Mouse (Mus musculus): ENCODE data around the gene Gm48551. TPM values are rescaled to one million over a fixed set of nuclear protein-coding genes. Genes with fewer than 3 reads are reported as not detected.

The Gm48551 gene
- polyA plus RNA-seq, 1 experiment from 2014 or later: 3.8 TPM

DNA sequence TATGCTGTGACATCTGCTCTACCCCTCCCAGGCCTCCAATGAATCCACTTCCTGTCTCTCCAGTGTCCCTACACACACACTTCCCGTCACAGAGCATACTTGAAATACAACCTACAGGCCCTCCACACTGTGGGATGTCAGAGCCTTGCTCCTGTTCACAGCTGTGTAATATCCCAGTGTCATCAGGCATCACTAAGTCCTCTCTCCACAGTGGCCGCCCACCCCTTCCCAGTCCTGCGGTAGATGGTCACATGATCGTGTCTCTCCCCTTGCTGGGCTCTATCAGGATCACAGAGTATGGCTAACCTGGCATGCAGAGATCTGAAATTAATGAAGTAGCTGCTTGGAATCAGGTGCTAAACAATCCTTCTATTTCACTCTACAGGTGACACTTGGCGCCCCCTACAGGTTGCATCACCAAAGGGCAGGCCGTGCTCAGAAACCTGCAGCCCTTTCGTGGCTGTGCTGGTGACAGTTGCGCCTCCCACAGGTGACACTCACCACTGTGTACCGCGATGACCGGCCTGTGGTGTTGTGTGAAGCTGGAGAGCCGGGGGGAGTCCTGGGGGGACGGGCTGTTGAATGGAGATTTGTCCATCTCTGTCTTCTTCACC lies 21.4 kb downstream of the Gm48551 start:
- WGBS: 53% methylated on average over 13 of the region's 13 CpGs
- Histone ChIP-seq H3K36me3 (ENCODE audit: control insufficient read depth, insufficient read depth, low read length) (peaks cover 33% of the 10 kb centered on the region; the same call in 1 of the 2 replicates), H3K27me3 (ENCODE audit: control insufficient read depth, insufficient read depth, low read length) (0 out of 2 replicates have a peak, but pooled peaks cover under 1% of the 10 kb centered on the region), H3K4me2 (replicated peaks; ENCODE audit: low read depth, low read length) (no peak overlapping the region), H3K4me1 (ENCODE audit: control insufficient read depth, insufficient read depth, low read length) (peaks cover 74% of the 10 kb centered on the region), H3K9me3 (ENCODE audit: control insufficient read depth, low read length) (no peaks in the 10 kb centered on the region), H3K4me3 (ENCODE audit: low read length) (no peak overlapping the region), H3K27ac (ENCODE audit: low read depth, low read length) (no peak overlapping the region), H3K9ac (ENCODE audit: low read depth, low read length) (no peak overlapping the region)
- no peak for ATAC-seq (ENCODE audit: low FRiP score, low TSS enrichment)

DNA sequence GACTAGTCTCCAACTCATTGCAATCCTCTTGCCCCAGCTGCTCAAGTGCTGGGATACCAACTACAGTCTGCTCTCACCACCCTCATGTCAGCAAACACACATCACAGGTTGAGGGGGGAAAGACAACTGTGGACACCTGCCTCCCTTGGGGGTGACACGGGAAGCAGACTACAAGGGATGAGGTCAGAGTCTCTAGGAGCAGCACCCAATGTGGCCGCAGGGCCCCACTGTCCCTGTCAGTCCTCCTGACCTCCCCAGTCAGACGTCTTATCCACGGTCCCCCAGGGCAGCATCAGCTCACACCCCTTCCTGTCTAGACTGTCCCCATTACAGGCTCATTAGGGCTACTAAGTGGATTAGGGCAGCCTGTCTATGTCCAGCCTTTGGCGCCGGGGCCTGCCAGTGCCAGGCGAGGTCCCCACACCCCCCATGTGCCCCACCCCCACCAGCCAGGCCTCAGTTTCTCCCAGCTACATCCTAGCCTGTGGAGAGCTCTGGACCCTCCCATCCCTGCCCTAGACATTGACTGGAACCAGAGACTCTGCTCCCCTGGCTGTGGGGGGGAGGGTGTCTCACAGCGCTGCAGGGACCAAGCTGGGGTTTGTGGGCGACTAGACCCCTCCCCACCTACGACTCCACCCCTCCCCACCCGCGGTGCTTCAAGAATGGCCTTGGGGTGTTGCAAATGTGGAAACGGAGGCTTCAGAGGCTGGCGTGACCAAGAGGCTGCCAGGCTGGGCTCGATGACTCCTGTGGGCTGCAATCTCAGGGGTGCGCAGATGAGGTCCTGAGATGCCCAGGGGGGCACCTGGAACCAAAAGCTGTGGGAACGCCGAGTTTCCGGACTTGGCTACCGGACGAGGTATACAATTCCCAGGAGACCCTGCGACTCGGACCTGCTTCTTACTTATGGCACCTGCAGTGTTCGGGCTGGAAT lies 22.5 kb downstream of the Gm48551 start:
- peaks cover 74% of the 10 kb centered on the region for H3K4me1 ChIP-seq (ENCODE audit: control insufficient read depth, insufficient read depth, low read length)
- WGBS: 38% methylated on average over 24 of the region's 24 CpGs
- H3K36me3 ChIP-seq (ENCODE audit: control insufficient read depth, insufficient read depth, low read length): peaks cover 33% of the 10 kb centered on the region; the same call in 1 of the 2 replicates
- ATAC-seq (ENCODE audit: low FRiP score, low TSS enrichment): no peak
- H3K4me2 ChIP-seq (replicated peaks; ENCODE audit: low read depth, low read length): peak overlapping the region; percentile 25
- H3K4me3 ChIP-seq (ENCODE audit: low read length): peak overlapping the region; percentile 16
- 0 out of 2 replicates have a peak overlapping the region, but pooled peaks have one; percentile 24 for H3K27ac ChIP-seq (ENCODE audit: low read depth, low read length)
- H3K9ac ChIP-seq (ENCODE audit: low read depth, low read length): no peak overlapping the region
- no peaks in the 10 kb centered on the region for H3K27me3 ChIP-seq (ENCODE audit: control insufficient read depth, insufficient read depth, low read length)
- H3K9me3 ChIP-seq (ENCODE audit: control insufficient read depth, low read length): no peaks in the 10 kb centered on the region

DNA sequence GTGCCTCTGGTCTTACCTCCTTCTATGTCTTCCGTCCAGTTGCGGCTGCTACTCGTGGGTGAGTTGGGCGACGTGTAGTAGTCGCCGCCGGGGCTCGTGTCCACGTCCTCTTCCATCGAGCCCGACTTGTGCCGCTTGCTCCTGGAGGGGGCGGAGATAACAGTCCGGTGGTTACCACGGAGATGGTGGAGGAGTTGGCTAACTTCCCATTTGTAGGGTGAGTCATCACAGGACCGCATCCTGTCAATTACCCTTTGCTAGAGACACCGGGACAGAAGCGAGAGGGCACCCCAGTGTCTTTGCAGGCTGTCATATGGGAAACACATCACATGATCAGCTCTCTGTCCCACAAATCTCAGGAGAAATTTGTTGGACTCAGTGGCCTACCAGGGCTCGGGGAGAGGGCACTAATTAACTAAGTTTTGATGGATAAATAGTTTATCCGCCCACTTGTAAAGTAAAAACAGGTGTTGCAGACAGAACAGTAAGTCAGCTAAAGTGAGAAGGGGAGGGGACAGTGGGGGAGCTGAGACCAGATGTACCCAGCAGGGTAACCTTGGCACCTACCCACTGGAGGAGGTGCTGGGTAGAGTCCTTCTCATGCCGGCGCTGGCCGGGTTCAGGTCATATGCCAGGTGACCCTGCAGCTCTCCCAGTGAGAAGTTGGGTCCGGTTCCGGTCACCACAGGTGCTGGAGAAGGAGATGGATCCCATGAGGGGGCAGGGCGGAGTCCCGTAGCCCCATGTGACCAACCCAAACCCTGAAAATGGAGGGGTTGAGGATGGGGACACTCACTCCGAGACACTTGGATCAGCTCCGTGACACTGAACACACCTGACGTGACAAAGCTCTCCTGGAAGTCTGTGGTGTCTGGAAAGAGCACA lies 23.5 kb downstream of the Gm48551 start:
- peak overlapping the region; percentile 16 for H3K4me3 ChIP-seq (ENCODE audit: low read length)
- H3K9me3 ChIP-seq (ENCODE audit: control insufficient read depth, low read length): no peaks in the 10 kb centered on the region
- 24% methylated on average over 31 of the region's 31 CpGs for WGBS
- H3K9ac ChIP-seq (ENCODE audit: low read depth, low read length): no peak overlapping the region
- H3K4me2 ChIP-seq (replicated peaks; ENCODE audit: low read depth, low read length): peak overlapping the region; percentile 25
- H3K27me3 ChIP-seq (ENCODE audit: control insufficient read depth, insufficient read depth, low read length): no peaks in the 10 kb centered on the region
- peaks cover 74% of the 10 kb centered on the region for H3K4me1 ChIP-seq (ENCODE audit: control insufficient read depth, insufficient read depth, low read length)
- H3K27ac ChIP-seq (ENCODE audit: low read depth, low read length): peak overlapping the region; percentile 19; the same call in 1 of the 2 replicates
- H3K36me3 ChIP-seq (ENCODE audit: control insufficient read depth, insufficient read depth, low read length): peaks cover 34% of the 10 kb centered on the region; the same call in 1 of the 2 replicates
- peak; percentile 7; the same call in 1 of the 2 replicates for ATAC-seq (ENCODE audit: low FRiP score, low TSS enrichment)

DNA sequence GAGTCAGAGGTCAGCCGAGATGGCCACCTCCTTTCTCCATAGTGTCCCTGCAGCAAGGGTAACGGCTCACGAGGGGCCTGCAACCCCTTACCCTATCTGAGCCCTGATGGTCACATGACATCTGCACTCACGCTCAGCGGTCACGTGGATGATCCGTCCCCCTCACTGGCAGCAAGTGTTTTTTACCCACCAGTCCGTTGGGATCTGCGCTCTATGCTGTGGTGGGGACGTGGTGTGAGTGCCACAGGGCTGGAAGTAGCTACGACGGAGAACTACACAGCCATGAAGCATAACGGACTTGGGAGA lies 24.1 kb downstream of the Gm48551 start:
- peaks cover 30% of the 10 kb centered on the region; the same call in 1 of the 2 replicates for H3K36me3 ChIP-seq (ENCODE audit: control insufficient read depth, insufficient read depth, low read length)
- no peaks in the 10 kb centered on the region for H3K9me3 ChIP-seq (ENCODE audit: control insufficient read depth, low read length)
- H3K27me3 ChIP-seq (ENCODE audit: control insufficient read depth, insufficient read depth, low read length): no peaks in the 10 kb centered on the region
- ATAC-seq (ENCODE audit: low FRiP score, low TSS enrichment): no peak
- no peak overlapping the region for H3K4me3 ChIP-seq (ENCODE audit: low read length)
- WGBS: 56% methylated on average over 13 of the region's 13 CpGs
- no peak overlapping the region for H3K4me2 ChIP-seq (replicated peaks; ENCODE audit: low read depth, low read length)
- no peak overlapping the region for H3K9ac ChIP-seq (ENCODE audit: low read depth, low read length)
- H3K4me1 ChIP-seq (ENCODE audit: control insufficient read depth, insufficient read depth, low read length): peaks cover 73% of the 10 kb centered on the region
- peak overlapping the region; percentile 19; the same call in 1 of the 2 replicates for H3K27ac ChIP-seq (ENCODE audit: low read depth, low read length)

DNA sequence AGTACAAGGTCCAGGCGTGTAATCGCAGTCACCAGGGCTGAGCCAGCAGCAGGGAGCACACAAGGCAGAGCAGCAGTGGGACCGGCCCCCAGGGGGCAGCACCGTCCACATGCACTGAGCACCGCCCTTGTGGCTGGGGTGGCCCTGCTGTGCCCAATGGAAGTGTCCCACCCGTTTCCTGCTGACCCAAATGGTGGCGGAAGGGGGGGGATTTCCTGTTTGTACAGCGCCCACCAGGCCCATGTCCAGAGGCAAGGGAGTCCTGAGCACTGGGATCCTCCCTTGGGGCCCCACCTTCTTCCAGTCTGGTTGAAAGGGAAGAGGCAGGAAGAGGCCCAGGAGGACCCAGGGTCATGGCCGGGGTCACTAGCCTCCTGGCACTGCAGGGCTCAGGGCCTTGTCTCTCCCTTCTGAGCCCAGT lies 24.6 kb downstream of the Gm48551 start:
- Histone ChIP-seq H3K9ac (ENCODE audit: low read depth, low read length) (no peak overlapping the region), H3K27me3 (ENCODE audit: control insufficient read depth, insufficient read depth, low read length) (no peaks in the 10 kb centered on the region), H3K4me1 (ENCODE audit: control insufficient read depth, insufficient read depth, low read length) (peaks cover 75% of the 10 kb centered on the region), H3K4me3 (ENCODE audit: low read length) (no peak overlapping the region), H3K4me2 (replicated peaks; ENCODE audit: low read depth, low read length) (no peak overlapping the region), H3K9me3 (ENCODE audit: control insufficient read depth, low read length) (no peaks in the 10 kb centered on the region), H3K36me3 (ENCODE audit: control insufficient read depth, insufficient read depth, low read length) (peaks cover 25% of the 10 kb centered on the region; the same call in 1 of the 2 replicates), H3K27ac (ENCODE audit: low read depth, low read length) (peak overlapping the region; percentile 13; the same call in 1 of the 2 replicates)
- peak; percentile 58 for ATAC-seq (ENCODE audit: low FRiP score, low TSS enrichment)
- WGBS: 15% methylated on average over 8 of the region's 9 CpGs

DNA sequence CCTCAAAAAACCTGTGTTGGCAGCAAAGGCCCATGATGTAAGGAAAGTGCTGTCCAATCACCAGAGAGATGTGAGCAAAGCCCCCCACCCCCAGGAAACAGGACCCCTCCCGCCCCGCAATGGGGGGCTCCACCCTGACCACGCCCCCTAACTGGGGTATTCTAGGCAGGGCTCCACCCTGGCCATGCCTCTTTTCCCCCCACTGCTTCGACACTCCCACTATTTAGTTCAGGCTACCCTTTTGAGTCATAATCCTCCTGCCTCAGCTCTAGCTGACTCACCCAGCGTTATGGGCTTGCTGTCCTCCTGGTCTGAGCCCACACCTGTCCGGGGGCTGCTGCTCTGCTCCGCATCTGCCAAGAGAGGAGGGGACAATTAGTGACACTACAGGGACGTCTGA lies 25.1 kb downstream of the Gm48551 start:
- peak; percentile 2; the same call in 1 of the 2 replicates for ATAC-seq (ENCODE audit: low FRiP score, low TSS enrichment)
- Histone ChIP-seq H3K4me2 (replicated peaks; ENCODE audit: low read depth, low read length) (peak overlapping the region; percentile 24; the same call in 1 of the 2 replicates), H3K27me3 (ENCODE audit: control insufficient read depth, insufficient read depth, low read length) (no peaks in the 10 kb centered on the region), H3K9ac (ENCODE audit: low read depth, low read length) (no peak overlapping the region), H3K4me1 (ENCODE audit: control insufficient read depth, insufficient read depth, low read length) (peaks cover 76% of the 10 kb centered on the region), H3K36me3 (ENCODE audit: control insufficient read depth, insufficient read depth, low read length) (peaks cover 22% of the 10 kb centered on the region; the same call in 1 of the 2 replicates), H3K4me3 (ENCODE audit: low read length) (peak overlapping the region; percentile 9; the same call in 1 of the 2 replicates), H3K9me3 (ENCODE audit: control insufficient read depth, low read length) (no peaks in the 10 kb centered on the region), H3K27ac (ENCODE audit: low read depth, low read length) (peak overlapping the region; percentile 32; the same call in 1 of the 2 replicates)
- WGBS: 25% methylated on average over 8 of the region's 8 CpGs

DNA sequence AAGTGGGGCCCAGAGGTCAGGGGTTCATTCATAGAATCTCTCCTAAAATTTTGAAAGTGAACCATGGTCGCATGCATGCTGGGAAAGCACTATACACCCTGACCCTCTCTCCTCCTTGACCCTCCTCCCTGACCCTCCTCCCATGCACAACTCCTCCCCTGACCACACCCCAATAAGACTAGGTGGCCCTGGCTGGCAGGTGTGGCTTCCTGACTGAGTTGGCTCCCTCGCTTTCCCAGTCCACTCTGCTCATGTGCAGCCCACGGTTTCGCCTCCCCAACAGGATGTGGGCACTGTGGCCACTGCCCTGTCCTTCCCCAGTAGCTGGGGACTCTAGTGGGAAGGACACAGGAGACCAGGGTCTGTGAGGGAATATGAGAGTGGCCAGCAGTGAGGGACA lies 26.1 kb downstream of the Gm48551 start:
- H3K27ac ChIP-seq (ENCODE audit: low read depth, low read length): peak overlapping the region; percentile 65; the same call in 1 of the 2 replicates
- 58% methylated on average over 4 of the region's 4 CpGs for WGBS
- no peaks in the 10 kb centered on the region for H3K27me3 ChIP-seq (ENCODE audit: control insufficient read depth, insufficient read depth, low read length)
- H3K36me3 ChIP-seq (ENCODE audit: control insufficient read depth, insufficient read depth, low read length): peaks cover 22% of the 10 kb centered on the region; the same call in 1 of the 2 replicates
- no peak overlapping the region for H3K4me3 ChIP-seq (ENCODE audit: low read length)
- H3K4me2 ChIP-seq (replicated peaks; ENCODE audit: low read depth, low read length): 0 out of 2 replicates have a peak overlapping the region, but pooled peaks have one; percentile 24
- no peak overlapping the region for H3K9ac ChIP-seq (ENCODE audit: low read depth, low read length)
- H3K9me3 ChIP-seq (ENCODE audit: control insufficient read depth, low read length): no peaks in the 10 kb centered on the region
- H3K4me1 ChIP-seq (ENCODE audit: control insufficient read depth, insufficient read depth, low read length): peaks cover 86% of the 10 kb centered on the region
- ATAC-seq (ENCODE audit: low FRiP score, low TSS enrichment): no peak

DNA sequence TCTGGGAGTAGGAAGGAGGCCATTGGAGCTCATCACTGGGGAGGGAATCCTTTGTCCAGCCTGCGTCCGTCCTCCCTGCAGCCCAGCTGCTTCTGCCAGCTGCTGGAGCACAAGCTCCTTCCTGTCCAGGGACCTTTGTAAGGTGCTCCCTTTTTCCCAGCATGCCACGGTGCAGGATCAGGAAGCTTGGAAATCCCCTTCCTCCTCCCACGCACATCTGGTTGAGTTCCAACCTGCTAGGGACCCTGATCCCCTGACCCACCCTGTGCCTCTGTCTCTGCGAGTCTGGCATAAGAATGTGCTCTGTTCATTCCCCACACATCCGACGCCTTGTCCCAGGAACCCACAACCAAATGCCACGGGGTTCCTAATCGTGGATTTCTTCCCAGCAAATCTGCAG lies 26.7 kb downstream of the Gm48551 start:
- 55% methylated on average over 9 of the region's 9 CpGs for WGBS
- Histone ChIP-seq H3K4me3 (ENCODE audit: low read length) (no peak overlapping the region), H3K9me3 (ENCODE audit: control insufficient read depth, low read length) (no peaks in the 10 kb centered on the region), H3K4me2 (replicated peaks; ENCODE audit: low read depth, low read length) (no peak overlapping the region), H3K9ac (ENCODE audit: low read depth, low read length) (no peak overlapping the region), H3K27me3 (ENCODE audit: control insufficient read depth, insufficient read depth, low read length) (no peaks in the 10 kb centered on the region), H3K4me1 (ENCODE audit: control insufficient read depth, insufficient read depth, low read length) (peaks cover 92% of the 10 kb centered on the region), H3K36me3 (ENCODE audit: control insufficient read depth, insufficient read depth, low read length) (peaks cover 16% of the 10 kb centered on the region; the same call in 1 of the 2 replicates), H3K27ac (ENCODE audit: low read depth, low read length) (peak overlapping the region; percentile 65)
- no peak for ATAC-seq (ENCODE audit: low FRiP score, low TSS enrichment)

Measured in kidney, embryonic 14.5 days (tissue).